Mouse (Mus musculus) kidney, adult 2 months (tissue): ENCODE data around the gene Fbxw14.
"Not testable (repeated sequence)": the region's sequence is repeated elsewhere in the genome, so short reads cannot be mapped to it uniquely, and the experiment has no call there.

Source experiments
- CTCF ChIP-seq: fragments of 200-500 bp; conservative IDR thresholded peaks from 2 replicates; pipeline ENCODE4 v1.5.1; 2011; ENCODE audit warnings: low read depth, mild to moderate bottlenecking, control low read depth, low read length, moderate library complexity, mixed read lengths; ENCODE audit not compliant: insufficient read depth, insufficient read length
- POLR2A ChIP-seq: fragments of 200-500 bp; IDR thresholded peaks from one replicate; pipeline ENCODE4 v1.6.1; 2011; ENCODE audit warnings: low read depth, low read length, control low read depth

GRCm38 (mm10) chr9:109287576-109287975 lies at the start of gene Fbxw14:
- not testable (repeated sequence) for TF ChIP-seq POLR2A, CTCF
